Mouse (Mus musculus) liver, adult 2 months (tissue): ENCODE measurements around the gene Lonp1. TPM values are rescaled to one million over a fixed set of nuclear protein-coding genes. Genes with fewer than 3 reads are reported as not detected.
"Not testable (repeated sequence)": the region's sequence is repeated elsewhere in the genome, so short reads cannot be mapped to it uniquely, and the experiment has no call there.

Experiments
- DNase-seq: peaks from one replicate; pipeline ENCODE4 v3.0.0-alpha.2; 2011; ENCODE audit warnings: low read depth, low spot score; ENCODE audit errors: extremely low read depth
- H3K27ac ChIP-seq: fragments of 200-500 bp; replicated peaks from 2 replicates; pipeline ENCODE4 v1.5.1; 2012; ENCODE audit warnings: low read depth, mild to moderate bottlenecking, control low read depth, inconsistent platforms, low read length; ENCODE audit not compliant: insufficient read depth
- H3K27me3 ChIP-seq: fragments of 200-500 bp; 2 replicates; pipeline ENCODE4 v1.6.1; 2012; ENCODE audit warnings: mild to moderate bottlenecking, moderate library complexity, low read length, inconsistent platforms; ENCODE audit not compliant: control insufficient read depth, insufficient read depth
- H3K36me3 ChIP-seq: fragments of 200-500 bp; 2 replicates; pipeline ENCODE4 v1.6.1; 2012; ENCODE audit warnings: low read length, inconsistent platforms; ENCODE audit not compliant: control insufficient read depth, insufficient read depth
- H3K4me1 ChIP-seq: fragments of 200-500 bp; 2 replicates; pipeline ENCODE4 v1.6.1; 2011; ENCODE audit warnings: low read length; ENCODE audit not compliant: control insufficient read depth, insufficient read depth
- H3K4me3 ChIP-seq: fragments of 200-500 bp; 2 replicates; pipeline ENCODE4 v1.5.1; 2011; ENCODE audit warnings: low read depth, mild to moderate bottlenecking, control low read depth, low read length, moderate library complexity; ENCODE audit not compliant: insufficient read depth
- H3K79me2 ChIP-seq: fragments of 200-500 bp; 2 replicates; pipeline ENCODE4 v1.6.1; 2012; ENCODE audit warnings: inconsistent platforms, mild to moderate bottlenecking, low read length, moderate library complexity; ENCODE audit not compliant: control insufficient read depth, insufficient read depth
- H3K9ac ChIP-seq: fragments of 200-500 bp; 2 replicates; pipeline ENCODE4 v1.6.1; 2012; ENCODE audit warnings: low read depth, mild to moderate bottlenecking, control low read depth, inconsistent platforms, low read length
- CTCF ChIP-seq: fragments of 200-500 bp; IDR thresholded peaks from 2 replicates; pipeline ENCODE4 v1.5.1; 2011; ENCODE audit warnings: low read depth, low read length, control low read depth
- POLR2A ChIP-seq: fragments of 200-500 bp; IDR thresholded peaks from 2 replicates; pipeline ENCODE4 v1.6.1; 2011; ENCODE audit warnings: low read length, control low read depth; ENCODE audit not compliant: insufficient read depth; ENCODE audit errors: extremely low read depth
- WGBS: fragments of 180-500 bp; shearing (Covaris S2); methylation state at CpG from one replicate; pipeline ENCODE4 v1.1.7; 2018; 5-methylcytosine and 5-hydroxymethylcytosine counted together
- polyA plus RNA-seq: library from polyadenylated mRNA; depleted of rRNA; stranded (reverse); fragments of >200 nt; gene quantifications from 2 replicates; pipeline ENCODE4 v1.2.3, GENCODE M21; 2012
- total RNA-seq: library from RNA; depleted of rRNA; stranded (reverse); fragments of >200 nt; gene quantifications from 2 replicates; pipeline ENCODE4 v1.2.3, GENCODE M21; 2014

Lonp1 gene
- total and polyA plus RNA-seq, 2 experiments, result 81.0 to 124 TPM

DNA sequence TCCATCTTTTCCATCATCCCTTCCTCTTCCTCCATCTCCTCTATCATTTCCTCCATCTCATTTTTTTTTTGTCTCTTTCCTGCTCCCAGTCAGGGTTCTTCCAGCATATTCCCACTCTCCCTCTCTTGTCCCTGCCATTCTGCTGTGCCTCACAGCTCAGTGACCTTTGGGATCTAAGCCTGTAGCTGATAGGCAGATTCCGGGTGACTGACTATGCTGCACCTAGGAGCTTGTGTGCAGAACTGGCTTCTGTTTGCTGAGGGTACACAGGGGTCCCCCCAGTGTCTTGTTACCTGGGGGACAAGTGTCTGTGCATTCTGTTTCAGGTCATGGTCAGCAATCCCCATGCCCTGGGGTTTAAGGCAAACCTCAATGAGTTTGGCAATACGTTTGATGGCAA lies 28.1 kb upstream of the Lonp1 start:
- Histone ChIP-seq H3K79me2 (no peaks in the 10 kb centered on the region), H3K4me3 (no peak overlapping the region), H3K27ac (no peak overlapping the region), H3K9ac (no peak overlapping the region), H3K36me3 (no peaks in the 10 kb centered on the region), H3K27me3 (no peaks in the 10 kb centered on the region), H3K4me1 (no peaks in the 10 kb centered on the region)
- no peak for TF ChIP-seq CTCF
- TF ChIP-seq POLR2A, result no peak
- 30% methylated on average over 2 of the region's 2 CpGs for WGBS
- DNase-seq, result no peak

DNA sequence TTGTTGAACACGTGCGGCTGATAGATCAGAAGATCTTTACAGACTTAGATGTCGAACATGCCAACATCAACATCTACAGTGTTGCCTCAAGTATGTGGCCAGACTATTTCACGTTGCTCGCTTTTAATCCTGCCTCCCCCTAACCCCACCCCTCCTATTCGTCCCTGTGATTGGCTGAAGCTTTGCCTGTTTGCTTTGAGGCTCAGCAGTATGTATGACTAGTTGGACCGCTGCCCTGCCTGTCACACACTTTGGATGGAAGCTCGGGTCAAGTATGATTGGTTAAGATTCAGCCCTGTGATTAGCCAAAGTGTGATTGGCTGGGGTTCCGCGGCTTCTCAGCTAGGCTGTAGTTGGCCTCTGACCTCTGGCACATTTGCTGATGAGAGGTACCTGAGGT lies 25.1 kb upstream of the Lonp1 start:
- Histone ChIP-seq H3K4me3 (no peak overlapping the region), H3K27ac (peak overlapping the region; percentile 37; the same call in 1 of the 2 replicates), H3K36me3 (no peaks in the 10 kb centered on the region), H3K27me3 (no peaks in the 10 kb centered on the region), H3K9ac (no peak overlapping the region), H3K4me1 (no peaks in the 10 kb centered on the region), H3K79me2 (no peaks in the 10 kb centered on the region)
- DNase-seq, result peak; percentile 87
- TF ChIP-seq CTCF, result no peak
- no peak for TF ChIP-seq POLR2A
- WGBS, result 10% methylated on average over 10 of the region's 10 CpGs

DNA sequence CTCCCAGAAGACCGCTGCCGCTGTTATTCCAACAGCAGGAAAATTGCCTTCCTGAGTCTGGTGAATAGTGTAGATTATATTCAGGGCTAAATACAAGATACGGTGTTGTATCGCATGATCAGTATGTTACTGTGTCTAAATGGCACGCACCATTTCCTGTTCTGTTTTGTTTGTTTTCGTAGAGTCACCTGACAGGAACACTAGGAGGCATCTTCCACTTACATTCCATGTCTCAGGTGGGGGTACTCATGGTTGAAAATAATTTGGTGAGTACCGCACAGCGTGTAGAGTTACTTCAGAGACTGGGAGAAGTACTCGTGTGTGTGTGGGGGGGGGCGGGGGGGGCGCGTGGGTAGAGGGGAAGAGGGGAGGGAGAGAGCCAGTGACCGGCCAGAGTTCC lies 20.9 kb upstream of the Lonp1 start:
- TF ChIP-seq CTCF (no peak), POLR2A (no peak)
- no peak for DNase-seq
- Histone ChIP-seq H3K27me3 (no peaks in the 10 kb centered on the region), H3K9ac (no peak overlapping the region), H3K79me2 (no peaks in the 10 kb centered on the region), H3K27ac (no peak overlapping the region), H3K4me3 (no peak overlapping the region), H3K36me3 (no peaks in the 10 kb centered on the region), H3K4me1 (peaks cover 1% of the 10 kb centered on the region; the same call in 1 of the 2 replicates)
- WGBS, result 63% methylated on average over 13 of the region's 13 CpGs

DNA sequence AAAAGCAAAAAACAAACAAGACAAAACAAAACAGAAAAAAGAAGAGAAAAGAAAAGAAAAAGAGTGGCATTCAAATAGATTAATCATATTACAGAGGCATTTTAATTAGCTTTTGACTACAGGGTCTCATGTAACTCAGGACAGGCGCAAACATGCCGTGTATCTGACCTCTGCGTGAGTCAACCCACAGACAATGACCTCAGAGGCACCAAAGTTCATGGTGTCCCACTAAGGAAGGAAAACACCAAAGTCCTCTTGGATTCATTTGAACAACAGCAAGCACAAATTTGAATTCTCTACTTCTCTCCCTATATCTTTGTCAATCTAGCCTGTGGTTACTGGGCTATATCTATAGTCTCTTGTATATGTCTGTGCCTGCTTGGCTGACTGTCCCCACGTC lies 16.6 kb upstream of the Lonp1 start:
- 20% methylated on average over 4 of the region's 4 CpGs for WGBS
- DNase-seq, result peak; percentile 88
- Histone ChIP-seq H3K79me2 (no peaks in the 10 kb centered on the region), H3K27ac (peak overlapping the region; percentile 49; the same call in 1 of the 2 replicates), H3K27me3 (no peaks in the 10 kb centered on the region), H3K9ac (no peak overlapping the region), H3K4me1 (peaks cover 1% of the 10 kb centered on the region; the same call in 1 of the 2 replicates), H3K36me3 (no peaks in the 10 kb centered on the region), H3K4me3 (no peak overlapping the region)
- TF ChIP-seq CTCF (no peak), POLR2A (no peak)

DNA sequence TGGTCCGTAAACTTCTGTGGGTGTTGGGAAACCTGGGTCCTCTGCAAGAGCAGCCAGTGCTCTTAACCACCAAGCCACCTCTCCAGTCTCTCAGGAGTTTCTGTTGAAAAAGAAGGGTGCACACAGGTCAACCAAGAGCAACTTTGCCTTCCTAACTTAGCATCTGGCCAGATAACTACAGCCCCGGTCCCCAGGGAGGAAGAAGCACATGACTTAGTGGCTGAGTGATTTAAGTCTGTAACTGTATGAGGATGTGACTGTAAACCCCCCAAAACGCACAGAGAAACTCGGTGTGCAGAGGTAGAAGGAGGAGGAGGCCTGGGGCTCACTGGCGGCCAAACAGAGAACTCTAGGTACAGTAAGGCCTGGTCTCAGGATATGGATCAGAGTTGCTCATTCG lies 7.3 kb upstream of the Lonp1 start:
- DNase-seq, result no peak

DNA sequence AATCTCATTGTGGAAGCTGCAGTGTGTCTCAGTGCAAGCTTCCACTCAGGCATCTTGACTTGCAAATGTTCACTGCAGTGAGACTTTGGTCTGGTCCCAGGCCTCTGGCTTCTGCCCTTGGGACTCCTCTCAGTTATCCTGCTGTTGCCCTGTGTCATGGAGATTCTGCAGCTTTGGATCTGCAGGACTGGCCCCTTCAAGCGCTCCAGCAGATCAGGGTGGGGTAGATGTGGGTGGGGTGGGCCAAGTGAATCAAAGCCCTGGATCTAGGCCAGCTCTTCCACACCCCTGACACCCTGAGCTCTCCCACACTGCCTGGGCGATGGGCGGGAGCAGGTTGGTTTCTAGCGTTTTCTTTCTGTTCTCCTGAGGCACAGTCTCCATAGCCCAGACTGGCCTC lies 5.1 kb upstream of the Lonp1 start:
- no peak overlapping the region for H3K4me3 ChIP-seq
- H3K79me2 ChIP-seq, result no peaks in the 10 kb centered on the region
- no peak overlapping the region for H3K9ac ChIP-seq
- H3K27me3 ChIP-seq, result no peaks in the 10 kb centered on the region
- no peak for DNase-seq
- H3K4me1 ChIP-seq, result peaks cover 4% of the 10 kb centered on the region; the same call in 1 of the 2 replicates
- H3K27ac ChIP-seq, result no peak overlapping the region
- no peak for TF ChIP-seq CTCF
- TF ChIP-seq POLR2A, result no peak
- 70% methylated on average over 4 of the region's 4 CpGs for WGBS
- H3K36me3 ChIP-seq, result no peaks in the 10 kb centered on the region

More for the DNA sequence above, 7.3 kb upstream of the Lonp1 start:
- no peaks in the 10 kb centered on the region for H3K36me3 ChIP-seq
- TF ChIP-seq POLR2A (no peak), CTCF (no peak)
- no peak overlapping the region for H3K27ac ChIP-seq
- no peak overlapping the region for H3K9ac ChIP-seq
- H3K4me3 ChIP-seq, result no peak overlapping the region
- H3K27me3 ChIP-seq, result no peaks in the 10 kb centered on the region
- no peaks in the 10 kb centered on the region for H3K4me1 ChIP-seq
- 86% methylated on average over 6 of the region's 6 CpGs for WGBS
- H3K79me2 ChIP-seq, result no peaks in the 10 kb centered on the region

DNA sequence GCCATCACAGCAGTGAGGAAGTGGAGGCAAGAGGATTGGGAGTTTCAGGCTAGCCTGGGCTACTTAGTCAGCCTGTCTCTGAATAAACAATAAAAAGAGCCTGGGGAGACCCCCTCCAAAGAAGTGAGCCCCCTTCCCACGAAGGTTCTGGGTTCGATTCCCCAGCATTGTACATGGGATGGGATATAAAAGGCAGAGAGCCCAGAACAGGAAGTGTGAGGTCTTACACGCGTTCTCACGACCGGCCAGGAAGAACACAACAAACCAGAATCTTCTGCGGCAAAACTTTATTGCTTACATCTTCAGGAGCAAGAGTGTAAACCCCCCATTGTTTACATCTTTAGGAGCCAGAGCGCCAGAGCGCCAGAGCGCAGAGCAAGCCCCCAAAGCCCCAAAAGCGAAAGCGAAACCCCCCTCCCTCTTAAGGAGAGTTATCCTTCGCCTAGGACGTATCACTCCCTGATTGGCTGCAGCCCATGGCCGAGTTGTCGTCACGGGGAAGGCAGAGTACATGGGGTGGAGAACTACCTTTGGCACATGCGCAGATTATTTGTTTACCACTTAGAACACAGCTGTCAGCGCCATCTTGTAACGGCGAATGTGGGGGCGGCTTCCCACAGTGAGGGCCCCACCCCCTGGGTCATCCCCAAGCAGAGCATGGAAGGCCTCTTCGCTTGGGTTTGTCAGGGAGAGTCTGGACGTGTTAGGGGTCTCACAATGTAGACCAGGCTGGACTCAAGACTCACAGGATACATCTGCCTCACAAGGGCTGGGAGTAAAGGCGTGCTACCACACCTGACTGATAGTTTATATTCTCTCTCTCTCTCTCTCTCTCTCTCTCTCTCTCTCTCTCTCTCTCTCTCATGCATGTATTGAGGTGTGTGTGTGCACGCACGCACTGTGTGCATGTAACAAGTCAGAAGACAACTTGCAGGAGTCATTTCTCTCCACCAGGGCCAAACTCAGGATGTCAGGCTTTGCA lies 3.4 kb upstream of the Lonp1 start:
- not testable (repeated sequence) for H3K4me1 ChIP-seq, H3K4me3 ChIP-seq, H3K27me3 ChIP-seq, H3K9ac ChIP-seq, H3K27ac ChIP-seq, DNase-seq, H3K36me3 ChIP-seq
- 87% methylated on average over 27 of the region's 27 CpGs for WGBS
- peaks cover 11% of the 10 kb centered on the region for H3K79me2 ChIP-seq
